Mouse (Mus musculus) testis, adult 2 months (tissue): ENCODE measurements at regions not wholly inside any gene's neighbourhood (a gene's known extent, or its start where the extent isn't known, plus 50 kb on each side); places are given as distances from the start of the nearest gene placed in this dataset.

Source experiments
- CTCF ChIP-seq: fragments of 200-500 bp; IDR thresholded peaks from 2 replicates; pipeline ENCODE4 v1.5.1; 2012; ENCODE audit warnings: low read depth, mild to moderate bottlenecking, inconsistent platforms, low read length, moderate library complexity; ENCODE audit not compliant: control insufficient read depth, insufficient read depth, insufficient replicate concordance
- POLR2A ChIP-seq: fragments of 200-500 bp; IDR thresholded peaks from 2 replicates; pipeline ENCODE4 v1.6.1; 2012; ENCODE audit warnings: low read depth, mild to moderate bottlenecking, inconsistent platforms, low read length, moderate library complexity; ENCODE audit not compliant: control insufficient read depth

DNA sequence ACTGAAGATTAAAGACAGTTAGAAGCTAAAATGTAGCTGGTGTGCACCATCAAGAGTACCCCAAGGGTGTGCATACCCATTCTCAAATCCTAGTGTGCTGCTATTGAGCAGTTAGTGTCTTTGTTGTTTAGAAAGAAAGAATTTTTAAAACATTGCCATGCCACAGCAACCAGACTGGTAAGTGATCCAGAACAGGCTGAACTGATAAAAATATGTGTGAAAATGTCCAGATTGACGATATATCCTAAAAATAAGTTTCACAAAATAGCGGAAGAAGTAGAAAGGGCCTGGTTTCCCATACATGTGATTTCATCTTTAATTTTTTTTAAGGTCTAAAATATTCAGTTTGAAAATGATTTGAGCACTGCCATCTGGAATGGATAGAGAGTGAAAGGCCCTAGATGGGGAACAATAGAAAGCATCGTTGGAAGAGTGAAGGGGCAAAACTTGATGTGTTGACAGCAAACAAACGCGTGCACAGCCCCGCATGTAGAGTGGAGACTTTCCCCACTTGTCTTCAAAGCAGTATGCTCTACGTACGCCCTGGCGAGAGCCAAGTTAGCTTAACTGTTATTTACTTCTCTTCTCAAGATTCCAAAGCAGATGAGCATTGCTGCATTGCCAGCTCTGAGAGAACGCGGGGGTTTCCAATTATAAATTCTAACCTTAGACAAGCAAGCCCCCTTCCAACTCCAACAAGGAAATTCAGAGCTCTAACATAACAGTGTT, 100.3 kb downstream of the Rap2a start:
- TF ChIP-seq CTCF (no peak), POLR2A (no peak)
